Mouse (Mus musculus): ENCODE data around the gene Phf7.

DNA sequence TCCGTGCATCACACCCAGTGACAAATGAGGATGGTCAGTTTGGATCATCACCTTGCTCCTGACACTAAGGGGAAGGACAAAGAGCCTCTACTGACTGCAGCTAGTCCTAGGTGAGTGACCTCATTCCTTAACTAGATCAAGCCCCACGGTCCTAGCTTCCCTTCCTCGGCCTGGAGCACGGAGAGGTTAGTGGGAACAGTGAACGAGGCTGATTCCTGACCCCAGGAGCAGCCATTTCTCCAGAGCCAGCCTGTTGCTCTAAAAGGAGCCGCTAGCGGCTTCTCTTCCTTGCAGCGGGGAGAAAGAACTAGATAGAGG is 45.9 kb downstream of the Phf7 start:
- TF ChIP-seq CTCF (IDR thresholded peaks at IDR 0.05; ENCODE audit: low read depth) (no peak), EP300 (optimal IDR thresholded peaks at IDR 0.05) (no peak)
